Mouse (Mus musculus) ovary, postnatal 14 days (tissue): ENCODE results near the gene Zwilch.
"Not testable (repeated sequence)": the region's sequence is repeated elsewhere in the genome, so short reads cannot be mapped to it uniquely, and the experiment has no call there.

Source experiments
- DNase-seq: peaks from one replicate; pipeline ENCODE4 v3.0.0; 2022; ENCODE audit warnings: low spot score

The Zwilch gene

GRCm38 (mm10) chr9:64172816-64173665 lies at the start of gene Zwilch, which contains the start of gene Rpl4:
Gene Zwilch (minus strand): TSS chr9:64173104.
Gene Rpl4 (plus strand): TSS chr9:64173375.
- peak; percentile 66 for DNase-seq

DNA sequence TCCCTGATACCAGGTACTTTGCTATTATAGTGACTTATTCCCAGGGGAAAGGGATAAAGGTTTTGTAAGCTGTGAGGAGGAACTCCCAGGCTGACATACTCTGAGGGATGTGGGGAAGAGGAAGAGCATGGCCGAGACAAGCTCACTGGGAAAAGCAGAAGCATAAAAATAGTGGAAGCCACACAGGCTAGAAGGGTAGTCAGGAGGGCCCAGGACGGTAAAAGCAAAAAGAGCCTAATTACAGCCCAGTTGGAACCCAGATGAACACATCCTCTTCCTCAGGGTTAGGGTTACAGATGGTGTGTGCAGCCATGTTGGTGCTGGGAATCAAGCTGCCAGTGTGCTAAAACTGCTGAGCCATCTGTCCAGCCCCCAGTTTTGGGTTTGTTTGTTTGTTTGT lies 49.2 kb upstream of the Zwilch start:
- DNase-seq = no peak

GRCm38 (mm10) chr9:64221480-64221879 lies 48.6 kb upstream of the Zwilch start:
- DNase-seq = no peak

DNA sequence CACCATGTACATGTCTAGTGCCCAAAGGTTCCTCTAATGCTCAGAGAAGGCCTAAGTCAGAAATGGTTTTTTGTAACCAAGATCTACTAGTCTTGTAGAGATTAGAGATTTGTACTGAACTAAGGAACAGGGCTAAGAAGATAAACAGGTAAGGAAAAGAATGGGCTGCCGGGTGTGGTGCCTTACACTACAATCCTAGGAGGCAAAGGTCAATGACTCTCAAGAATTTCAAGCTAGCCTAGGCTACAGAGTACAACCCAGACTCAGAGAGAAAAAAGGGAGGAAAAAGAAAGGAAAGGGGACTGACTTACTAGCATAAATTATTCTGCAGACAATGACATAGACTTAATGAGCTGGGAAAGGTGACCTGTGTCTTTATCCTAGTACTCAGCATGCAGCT lies 47.7 kb upstream of the Zwilch start:
- DNase-seq = no peak

GRCm38 (mm10) chr9:64219772-64220420 lies 47.0 kb upstream of the Zwilch start:
- no peak for DNase-seq

DNA sequence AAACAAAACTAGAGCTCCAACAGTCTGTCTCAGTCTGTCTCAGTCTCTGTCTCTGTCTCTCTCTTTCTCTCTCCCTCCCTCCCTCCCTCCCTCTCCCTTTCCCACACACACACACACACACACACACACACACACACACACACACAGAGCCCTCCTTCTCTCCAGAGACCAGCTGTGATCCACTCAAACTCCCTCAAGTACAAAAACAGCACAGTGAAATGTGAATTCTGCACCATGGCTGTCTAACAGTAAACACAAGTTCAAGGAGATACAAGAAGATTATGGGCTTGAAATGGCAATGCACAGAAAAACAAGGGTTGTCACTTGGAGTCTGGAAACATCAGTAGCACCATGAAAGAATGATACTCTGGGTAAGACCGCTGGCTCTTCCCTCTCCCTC lies 46.4 kb upstream of the Zwilch start:
- no peak for DNase-seq

DNA sequence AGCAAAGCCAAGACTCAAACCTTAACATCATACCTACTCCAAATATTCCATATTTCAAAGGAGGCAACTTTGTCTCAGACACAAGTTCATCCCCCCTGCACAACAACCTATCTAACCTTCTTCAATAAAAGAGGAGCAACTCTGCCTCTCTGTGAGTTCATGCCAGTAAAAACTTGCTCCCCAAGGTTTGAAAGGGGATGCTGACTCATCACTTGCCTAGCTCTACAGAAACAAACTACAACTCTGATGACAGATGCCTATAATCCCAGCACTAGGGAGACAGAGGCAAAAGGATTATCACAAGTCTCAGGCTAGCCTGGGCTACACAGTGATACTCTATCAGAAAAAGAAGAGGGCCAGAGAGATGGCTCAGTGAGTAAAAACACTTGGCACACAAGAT lies 45.0 kb upstream of the Zwilch start:
- no peak for DNase-seq

DNA sequence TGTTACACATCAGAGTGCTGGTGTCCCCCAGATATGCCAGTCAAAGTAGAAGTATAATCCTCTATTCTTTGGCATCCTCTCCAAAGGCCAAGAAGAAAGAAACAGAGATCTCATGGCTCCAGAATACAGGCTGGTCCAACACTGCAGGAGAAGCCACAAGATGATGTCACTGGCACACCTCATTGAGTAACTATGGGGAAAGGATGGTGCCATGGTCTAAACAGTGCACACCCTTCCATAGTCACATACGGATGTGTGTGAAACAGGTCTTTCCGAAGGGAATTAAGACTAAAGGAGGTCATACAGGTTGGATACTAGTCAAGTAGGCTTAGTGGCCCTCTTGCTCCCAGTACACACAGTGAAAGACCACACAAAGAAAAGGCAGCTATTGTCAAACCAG lies 43.7 kb upstream of the Zwilch start:
- DNase-seq = no peak

GRCm38 (mm10) chr9:64216090-64216489 lies 43.2 kb upstream of the Zwilch start:
- no peak for DNase-seq

GRCm38 (mm10) chr9:64214452-64214851 lies 41.5 kb upstream of the Zwilch start:
- DNase-seq = no peak

GRCm38 (mm10) chr9:64207509-64208084 lies 34.7 kb upstream of the Zwilch start:
- DNase-seq = no peak

DNA sequence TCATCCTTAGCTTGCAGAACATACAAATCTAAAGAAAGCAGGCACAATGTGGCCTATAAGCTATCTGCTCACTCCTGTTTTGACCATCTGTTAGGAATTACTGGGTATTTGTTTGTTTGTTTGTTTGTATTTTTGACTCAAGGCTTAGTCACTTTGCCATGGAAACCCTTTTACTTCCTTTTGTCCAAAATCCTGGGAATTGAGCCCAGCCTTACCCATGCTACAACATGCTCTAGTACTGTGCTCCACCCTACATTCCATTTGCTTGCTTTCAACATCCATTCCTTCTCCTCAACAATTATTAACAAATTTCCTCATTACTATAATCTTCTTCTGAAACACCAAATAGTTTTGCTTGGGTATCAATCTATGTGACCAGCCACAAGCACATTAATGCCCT lies 30.0 kb upstream of the Zwilch start:
- no peak for DNase-seq

GRCm38 (mm10) chr9:64202331-64202730 lies 29.4 kb upstream of the Zwilch start:
- no peak for DNase-seq

DNA sequence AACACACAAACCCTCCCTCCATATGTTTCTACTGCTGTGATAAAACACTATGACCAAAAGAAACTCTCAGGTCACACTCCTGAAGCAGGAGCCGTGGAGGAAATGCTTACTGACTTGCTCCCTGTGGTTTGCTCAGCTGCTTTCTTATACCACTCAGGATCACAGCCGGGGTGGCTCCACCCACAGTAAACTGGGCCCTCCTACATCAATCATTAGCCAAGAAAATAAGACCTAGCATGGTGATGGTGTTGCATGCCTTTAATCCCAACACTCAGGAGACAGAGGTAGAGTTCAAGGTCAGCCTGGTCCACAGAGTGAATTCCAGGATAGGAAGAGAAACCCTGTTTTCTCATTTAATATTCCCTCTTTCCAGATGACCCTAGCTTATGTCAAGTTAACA lies 27.0 kb upstream of the Zwilch start:
- no peak for DNase-seq

DNA sequence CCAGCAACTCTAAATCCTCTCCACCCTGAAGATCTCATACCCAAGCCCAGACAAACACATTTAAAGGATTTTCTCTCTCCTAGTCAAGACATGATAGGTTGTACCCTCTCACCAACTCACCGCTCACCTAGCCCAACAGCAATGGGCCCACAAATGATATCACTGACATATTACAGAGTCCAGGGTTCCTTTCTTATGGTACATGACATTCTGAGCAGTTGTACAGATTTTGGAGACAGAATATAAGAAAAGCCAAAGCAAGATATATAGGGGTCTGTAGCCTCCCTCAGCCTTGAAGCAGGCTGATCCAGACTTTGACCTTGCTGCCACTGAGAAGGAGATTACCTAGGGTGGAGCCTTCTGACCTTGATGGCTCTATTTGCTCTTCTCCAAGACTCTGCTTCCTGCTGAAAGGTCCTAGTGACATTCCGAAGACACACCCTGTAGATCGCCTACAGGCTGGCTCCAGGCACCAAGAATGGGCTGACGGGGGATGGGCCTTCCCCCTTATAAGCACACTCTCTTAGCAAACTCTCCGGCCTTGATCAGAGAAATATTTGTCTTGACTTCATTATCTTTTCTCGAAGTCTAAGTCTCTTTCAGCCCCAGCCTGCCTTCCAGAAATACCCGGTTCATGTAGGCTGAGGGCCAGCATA lies 26.0 kb upstream of the Zwilch start:
- not testable (repeated sequence) for DNase-seq

DNA sequence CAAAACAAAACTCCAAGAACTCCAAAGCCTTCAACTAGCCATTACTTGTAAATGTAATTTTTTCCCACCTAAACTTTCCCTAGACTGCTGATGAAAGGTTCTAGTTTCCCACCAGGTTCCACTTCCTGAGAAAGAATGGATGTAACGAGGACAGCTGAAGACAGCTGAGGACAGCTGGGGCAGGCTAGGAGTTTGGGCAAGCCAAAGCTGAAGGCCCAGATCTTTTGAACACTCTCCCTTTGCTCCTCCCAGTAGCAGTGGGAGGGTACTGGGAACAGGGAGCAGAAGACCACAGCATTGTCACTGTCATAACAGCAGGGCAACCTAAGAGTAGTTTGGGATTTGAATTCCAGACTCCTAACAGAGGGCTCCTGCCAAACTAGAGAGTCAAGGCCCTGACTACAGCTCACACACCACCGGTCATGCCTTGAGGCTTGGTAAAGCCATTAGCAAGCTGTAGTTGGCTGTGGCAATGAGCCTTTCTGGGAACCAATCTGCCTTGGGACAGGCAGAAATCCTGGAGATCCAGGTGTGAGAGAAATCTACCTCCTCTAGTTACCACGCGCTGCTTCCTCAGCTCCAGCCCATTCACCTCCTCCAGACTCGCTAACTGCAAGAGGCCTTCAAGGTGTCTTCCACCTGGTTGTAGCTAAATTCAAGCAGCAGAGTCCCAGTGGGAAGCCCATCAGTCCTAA lies 25.3 kb upstream of the Zwilch start:
- DNase-seq = no peak

GRCm38 (mm10) chr9:64197524-64197923 lies 24.6 kb upstream of the Zwilch start:
- DNase-seq = no peak

DNA sequence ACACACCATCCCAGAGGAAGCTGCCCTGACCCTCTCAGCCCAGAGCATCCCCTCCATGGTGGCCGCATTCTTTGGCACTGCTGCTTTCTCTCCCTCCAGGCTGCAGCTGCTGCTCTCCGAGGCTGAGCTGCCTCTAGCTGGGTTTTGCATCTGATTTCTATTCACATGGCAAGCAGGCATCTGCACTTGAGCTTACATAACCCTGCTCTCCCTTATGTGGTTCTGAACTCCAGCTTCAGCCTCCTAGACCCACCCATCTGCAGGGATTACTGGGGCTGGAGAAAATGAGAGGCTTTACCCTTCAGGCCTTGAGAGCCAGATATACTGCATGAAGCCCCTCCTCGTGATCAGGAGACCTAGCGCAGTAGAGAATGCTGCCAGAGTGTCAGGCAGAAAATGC lies 22.6 kb upstream of the Zwilch start:
- no peak for DNase-seq

DNA sequence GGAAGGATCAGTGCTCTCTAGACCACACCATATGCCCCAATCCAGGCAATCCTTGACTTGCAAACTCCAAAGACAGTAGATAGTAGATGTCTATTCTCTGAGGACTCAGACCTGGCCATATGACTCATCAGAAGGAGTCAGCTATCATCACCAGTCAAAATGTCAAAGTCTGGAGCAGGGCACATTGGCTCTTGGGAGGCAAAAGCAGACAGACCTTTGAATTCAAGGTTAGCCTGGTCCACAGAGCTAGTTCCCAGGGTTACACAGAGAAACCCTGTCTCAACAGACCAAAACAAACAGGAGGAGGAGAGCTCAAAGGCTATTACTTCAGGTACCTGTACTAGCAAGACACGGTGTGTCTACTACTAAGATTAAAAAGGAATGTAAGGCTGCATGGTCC lies 21.0 kb upstream of the Zwilch start:
- no peak for DNase-seq

- no peak for DNase-seq
These were observed 11.4 kb upstream of the Zwilch start for GRCm38 (mm10) chr9:64184166-64184840.

DNA sequence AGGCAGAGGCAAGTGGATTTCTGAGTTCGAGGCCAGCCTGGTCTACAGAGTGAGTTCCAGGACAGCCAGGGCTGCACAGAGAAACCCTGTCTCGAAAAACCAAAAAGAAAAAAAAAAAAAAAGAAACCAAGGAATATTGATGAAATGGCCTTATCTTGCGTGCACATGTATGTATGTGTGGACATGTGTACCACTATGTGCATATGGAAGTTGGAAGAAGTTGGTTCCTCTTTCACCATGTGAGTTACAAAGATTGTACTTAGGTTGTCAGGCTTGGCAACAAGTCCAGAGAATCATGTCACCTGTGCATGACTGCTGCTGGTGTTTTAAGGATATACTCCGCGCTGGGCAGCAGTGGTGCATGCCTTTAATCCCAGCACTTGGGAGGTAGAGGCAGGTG lies 10.4 kb upstream of the Zwilch start:
- not testable (repeated sequence) for DNase-seq
